Mouse (Mus musculus) CH12.LX (cell line): ENCODE data around the gene Ogdh. TPM values are rescaled to one million over a fixed set of nuclear protein-coding genes. Genes with fewer than 3 reads are reported as not detected.
A peak's percentile ranks its signal among the peaks of the same experiment; 100 is the strongest.

Source experiments
- DNase-seq: peaks from one replicate; pipeline ENCODE4 v3.0.0-alpha.2; 2013; ENCODE audit errors: extremely low read depth
- H3K27ac ChIP-seq: 2 replicates; pipeline ENCODE4 v1.5.1; 2012; ENCODE audit warnings: low read depth, mild to moderate bottlenecking, control low read depth, moderate library complexity; ENCODE audit not compliant: insufficient read depth
- H3K27me3 ChIP-seq: replicated peaks from 2 replicates; pipeline ENCODE3; 2012; ENCODE audit warnings: inconsistent platforms
- H3K36me3 ChIP-seq, 2 experiments: replicated peaks in 1 of 2; 2 replicates each; pipeline versions ENCODE3 to v1.6.1; 2012; ENCODE audit warnings: inconsistent platforms in 1 of 2, low read length in 1 of 2, mild to moderate bottlenecking in 1 of 2, mixed read lengths in 1 of 2, moderate library complexity in 1 of 2; ENCODE audit not compliant: control insufficient read depth in 1 of 2, insufficient read depth in 1 of 2
- H3K4me1 ChIP-seq, 2 experiments: 2 replicates each; pipeline ENCODE4 v1.6.1; 2012; ENCODE audit warnings: inconsistent platforms in 1 of 2, moderate library complexity in 1 of 2; ENCODE audit not compliant: insufficient read depth in 2 of 2, control insufficient read depth in 1 of 2
- H3K4me2 ChIP-seq: 2 replicates; pipeline ENCODE4 v1.6.1; 2012; ENCODE audit warnings: low read depth, mild to moderate bottlenecking, control low read depth; ENCODE audit not compliant: poor library complexity, insufficient read depth, severe bottlenecking
- H3K4me3 ChIP-seq, 3 experiments: fragments of 150-350 bp in 1 of 3; sonication (generic) in 1 of 3; replicated peaks in 1 of 3; 2 replicates each; pipeline versions ENCODE3 to v1.5.1; 2011 to 2012; ENCODE audit warnings: low read depth in 2 of 3, low read length in 2 of 3, mild to moderate bottlenecking in 2 of 3, moderate library complexity in 2 of 3, control low read depth in 1 of 3, improper control_type of control experiment in 1 of 3, inconsistent platforms in 1 of 3, mixed read lengths in 1 of 3; ENCODE audit not compliant: poor library complexity in 1 of 3
- H3K79me2 ChIP-seq: replicated peaks from 2 replicates; pipeline ENCODE4 v1.6.1; 2012; ENCODE audit warnings: mild to moderate bottlenecking, moderate library complexity; ENCODE audit not compliant: control insufficient read depth, poor library complexity, insufficient read depth, severe bottlenecking; ENCODE audit errors: extremely low read depth
- H3K9ac ChIP-seq: 2 replicates; pipeline ENCODE4 v1.6.1; 2012; ENCODE audit warnings: low read depth, mild to moderate bottlenecking, control low read depth, moderate library complexity; ENCODE audit not compliant: insufficient read depth
- H3K9me3 ChIP-seq: replicated peaks from 2 replicates; pipeline ENCODE3; 2012; ENCODE audit warnings: low read length, inconsistent platforms, mixed read lengths
- CTCF ChIP-seq, 2 experiments: IDR thresholded peaks in 1 of 2; conservative IDR thresholded peaks in 1 of 2; 2 replicates each; pipeline ENCODE4 v1.5.1; 2011 to 2012; ENCODE audit warnings: low read depth in 2 of 2, low read length in 2 of 2, improper control_type of control experiment in 1 of 2, inconsistent platforms in 1 of 2, mild to moderate bottlenecking in 1 of 2, moderate library complexity in 1 of 2
- E2F4 ChIP-seq: IDR thresholded peaks from 2 replicates; pipeline ENCODE4 v1.6.1; 2011; ENCODE audit warnings: low read depth, low read length, improper control_type of control experiment; ENCODE audit not compliant: insufficient replicate concordance
- ELF1 ChIP-seq: IDR thresholded peaks from 2 replicates; pipeline ENCODE4 v1.6.1; 2014; ENCODE audit warnings: low read depth, mild to moderate bottlenecking, inconsistent platforms, low read length, improper control_type of control experiment
- ETS1 ChIP-seq: conservative IDR thresholded peaks from 2 replicates; pipeline ENCODE4 v1.6.1; 2012; ENCODE audit warnings: low read depth, mild to moderate bottlenecking, inconsistent platforms, low read length, improper control_type of control experiment, moderate library complexity
- GABPA ChIP-seq: IDR thresholded peaks from 2 replicates; pipeline ENCODE4 v1.6.1; 2012; ENCODE audit warnings: low read depth, low read length, improper control_type of control experiment, inconsistent platforms; ENCODE audit not compliant: insufficient replicate concordance
- HCFC1 ChIP-seq: IDR thresholded peaks from 2 replicates; pipeline ENCODE4 v1.6.1; 2012; ENCODE audit warnings: low read depth, mild to moderate bottlenecking, inconsistent platforms, low read length, improper control_type of control experiment
- JUN ChIP-seq: IDR thresholded peaks from 2 replicates; pipeline ENCODE4 v1.6.1; 2011; ENCODE audit warnings: low read depth, mild to moderate bottlenecking, low read length, improper control_type of control experiment, moderate library complexity; ENCODE audit not compliant: insufficient read depth
- MAZ ChIP-seq: IDR thresholded peaks from 2 replicates; pipeline ENCODE4 v1.6.1; 2012; ENCODE audit warnings: low read depth, mild to moderate bottlenecking, inconsistent platforms, low read length, improper control_type of control experiment, moderate library complexity
- MEF2A ChIP-seq: IDR thresholded peaks from 2 replicates; pipeline ENCODE4 v1.6.1; 2014; ENCODE audit warnings: low read depth, mild to moderate bottlenecking, inconsistent platforms, low read length, improper control_type of control experiment, borderline replicate concordance
- MXI1 ChIP-seq: IDR thresholded peaks from 2 replicates; pipeline ENCODE4 v1.6.1; 2011; ENCODE audit warnings: mild to moderate bottlenecking, low read depth, low read length, improper control_type of control experiment
- NELFE ChIP-seq: IDR thresholded peaks from 2 replicates; pipeline ENCODE4 v1.6.1; 2011; ENCODE audit warnings: low read depth, low read length, improper control_type of control experiment
- NRF1 ChIP-seq: IDR thresholded peaks from 2 replicates; pipeline ENCODE4 v1.6.1; 2014; ENCODE audit warnings: low read depth, mild to moderate bottlenecking, inconsistent platforms, low read length, improper control_type of control experiment, moderate library complexity
- POLR2AphosphoS2 ChIP-seq: IDR thresholded peaks from 2 replicates; pipeline ENCODE4 v1.6.1; 2011; ENCODE audit warnings: low read depth, low read length, improper control_type of control experiment
- RAD21 ChIP-seq: IDR thresholded peaks from 2 replicates; pipeline ENCODE4 v1.6.1; 2011; ENCODE audit warnings: low read depth, mild to moderate bottlenecking, low read length, improper control_type of control experiment, moderate library complexity
- SMC3 ChIP-seq: IDR thresholded peaks from 2 replicates; pipeline ENCODE4 v1.6.1; 2011; ENCODE audit warnings: low read depth, low read length, improper control_type of control experiment
- TBP ChIP-seq: conservative IDR thresholded peaks from 2 replicates; pipeline ENCODE4 v1.6.1; 2011; ENCODE audit warnings: low read depth, low read length, improper control_type of control experiment
- TCF12 ChIP-seq: IDR thresholded peaks from 2 replicates; pipeline ENCODE4 v1.6.1; 2014; ENCODE audit warnings: low read depth, mild to moderate bottlenecking, inconsistent platforms, low read length, improper control_type of control experiment
- UBTF ChIP-seq: IDR thresholded peaks from 2 replicates; pipeline ENCODE4 v1.6.1; 2012; ENCODE audit warnings: low read depth, mild to moderate bottlenecking, inconsistent platforms, low read length, improper control_type of control experiment, moderate library complexity
- USF1 ChIP-seq: IDR thresholded peaks from 2 replicates; pipeline ENCODE4 v1.6.1; 2014; ENCODE audit warnings: low read depth, mild to moderate bottlenecking, inconsistent platforms, low read length, improper control_type of control experiment
- USF2 ChIP-seq: conservative IDR thresholded peaks from 2 replicates; pipeline ENCODE4 v1.6.1; 2011; ENCODE audit warnings: low read depth, low read length, improper control_type of control experiment
- dilution Hi-C: fragments of 300-500 bp; cut with MboI; formaldehyde crosslinking; loops from 2 replicates; pipeline ENCODE4 v1.14.3; 2020; ENCODE audit warnings: low sequenced_read_pairs; ENCODE audit not compliant: extremely low pct_unique_long_range_greater_than_20kb, extremely low pct_ligation_motif_present
- in situ Hi-C: fragments of 300-500 bp; cut with MboI; formaldehyde crosslinking; loops from 3 replicates; pipeline ENCODE4 v1.14.3; 2019; ENCODE audit warnings: low sequenced_read_pairs, low pct_ligation_motif_present, low pct_unique_long_range_greater_than_20kb, mixed read lengths
- polyA plus RNA-seq: library from polyadenylated mRNA; unstranded; fragments of >175 nt; gene quantifications from 2 replicates; pipeline ENCODE4 v1.2.1, GENCODE M21; 2012; ENCODE audit warnings: low read depth; ENCODE audit not compliant: insufficient read length
- total RNA-seq, 2 experiments: library from RNA; depleted of rRNA; stranded (reverse); fragments of 300-350 nt in 1 of 2; fragments of >200 nt in 1 of 2; gene quantifications; 2 replicates each; pipeline ENCODE4 v1.2.3; 2012 to 2014

Ogdh gene
- total and polyA plus RNA-seq, 3 experiments: 47.1 to 173 (median 120) TPM

GRCm38 (mm10) chr11:6282940-6283339 lies 8.5 kb upstream of the Ogdh start:
- Histone ChIP-seq H3K4me1 (no peaks in the 10 kb centered on the region), H3K27me3 (peaks cover 14% of the 10 kb centered on the region), H3K9me3 (peaks cover 18% of the 10 kb centered on the region), H3K36me3 (no peaks in the 10 kb centered on the region), H3K9ac (no peak overlapping the region), H3K4me3 (no peak overlapping the region), H3K4me2 (no peak overlapping the region), H3K27ac (no peak overlapping the region), H3K79me2 (no peaks in the 10 kb centered on the region)
- dilution Hi-C loops: no loop called here
- no peak for TF ChIP-seq UBTF
- no peak for TF ChIP-seq TBP
- no peak for TF ChIP-seq HCFC1
- no peak for TF ChIP-seq SMC3
- no peak for TF ChIP-seq GABPA
- no peak for TF ChIP-seq USF2
- no peak for TF ChIP-seq POLR2AphosphoS2
- TF ChIP-seq NELFE: no peak
- no peak for DNase-seq
- in situ Hi-C loops: no loop called here

- in situ Hi-C loops (no loop called here), dilution Hi-C loops (no loop called here)
- Histone ChIP-seq H3K4me3 (no peak overlapping the region), H3K27ac (no peak overlapping the region), H3K36me3 (peaks cover 2 to 8% of the 10 kb centered on the region in 2 experiments), H3K27me3 (peaks cover 9% of the 10 kb centered on the region), H3K9ac (no peak overlapping the region), H3K4me1 (peaks cover 6 to 28% of the 10 kb centered on the region in 2 experiments; a peak in 3 of 4 replicates), H3K4me2 (no peak overlapping the region), H3K79me2 (peaks cover 26% of the 10 kb centered on the region), H3K9me3 (no peaks in the 10 kb centered on the region)
- TF ChIP-seq USF1: no peak
- no peak for TF ChIP-seq JUN
- DNase-seq: no peak
Measured at GRCm38 (mm10) chr11:6290138-6290537, 1.3 kb upstream of the Ogdh start.

- Histone ChIP-seq H3K4me3 (peak overlapping the region in 1 of 3 experiments; percentile 72), H3K27me3 (peaks cover 7% of the 10 kb centered on the region), H3K36me3 (peaks cover 2 to 9% of the 10 kb centered on the region in 2 experiments), H3K4me2 (peak overlapping the region; percentile 63), H3K79me2 (peaks cover 33% of the 10 kb centered on the region), H3K9ac (peak overlapping the region; percentile 41; the same call in 1 of the 2 replicates), H3K9me3 (no peaks in the 10 kb centered on the region), H3K27ac (no peak overlapping the region), H3K4me1 (peaks cover 6 to 31% of the 10 kb centered on the region in 2 experiments; a peak in 3 of 4 replicates)
- dilution Hi-C loops: no loop called here
- in situ Hi-C loops: no loop called here
- no peak for DNase-seq
- TF ChIP-seq NRF1: no peak
- no peak for TF ChIP-seq MEF2A
- TF ChIP-seq POLR2AphosphoS2: no peak
- TF ChIP-seq TBP: no peak
- TF ChIP-seq ETS1: no peak
- TF ChIP-seq UBTF: no peak
- no peak for TF ChIP-seq E2F4
- no peak for TF ChIP-seq MAZ
- TF ChIP-seq RAD21: no peak
- no peak for TF ChIP-seq ELF1
- TF ChIP-seq TCF12: no peak
- TF ChIP-seq MXI1: no peak
- no peak for TF ChIP-seq CTCF (conservative IDR thresholded peaks at IDR 0.05 in 1 of 2, IDR thresholded peaks at IDR 0.05 in 1 of 2; ENCODE audit: low read depth in 2 of 2, low read length in 2 of 2)
Measured at GRCm38 (mm10) chr11:6290883-6291282, 550 bp upstream of the Ogdh start.
